Mouse (Mus musculus): ENCODE measurements around the gene Tspan9. TPM values are rescaled to one million over a fixed set of nuclear protein-coding genes. Genes with fewer than 3 reads are reported as not detected.

Gene Tspan9
- total RNA-seq (2021) = 10 to 100 TPM; 69.5 to 78.5 TPM

GRCm38 (mm10) chr6:128143390-128144020 is at the start of gene Tspan9:
Gene Tspan9 (minus strand): TSS chr6:128143594.
- intact Hi-C loops (cut with DNase I) = loop anchor here (5.0 to 10.0 kb wide), 2 partner anchors 109 to 176 kb away; no protein-coding TSS in a partner anchor
- DNase-seq = peak; percentile 64

DNA sequence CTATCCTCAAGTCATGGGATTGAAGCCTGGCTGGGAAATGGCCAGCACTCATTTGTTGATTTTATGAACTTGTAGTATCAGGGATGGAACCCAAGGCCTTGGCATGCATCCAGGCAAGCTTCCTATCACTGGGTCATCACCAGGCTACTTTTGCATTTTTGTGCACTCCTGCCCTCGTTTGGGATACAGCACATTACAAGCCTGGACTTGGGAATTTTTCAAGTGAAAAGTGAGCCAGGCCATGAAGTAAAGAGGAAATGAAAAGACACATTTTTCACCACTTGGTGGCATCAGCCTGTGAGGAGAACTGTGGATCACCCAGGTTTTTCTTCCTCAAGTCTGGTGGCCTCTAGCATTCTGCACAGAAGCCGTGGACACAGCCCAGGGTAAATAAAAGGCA is 40.1 kb upstream of the Tspan9 start:
- DNase-seq = no peak
- intact Hi-C loops (cut with DNase I) = no loop called here

GRCm38 (mm10) chr6:128181176-128181575 is 37.8 kb upstream of the Tspan9 start:
- DNase-seq = no peak
- intact Hi-C loops (cut with DNase I) = no loop called here

- no peak for DNase-seq
- intact Hi-C loops (cut with DNase I) = no loop called here
These were observed 36.3 kb upstream of the Tspan9 start for GRCm38 (mm10) chr6:128179651-128180050.

DNA sequence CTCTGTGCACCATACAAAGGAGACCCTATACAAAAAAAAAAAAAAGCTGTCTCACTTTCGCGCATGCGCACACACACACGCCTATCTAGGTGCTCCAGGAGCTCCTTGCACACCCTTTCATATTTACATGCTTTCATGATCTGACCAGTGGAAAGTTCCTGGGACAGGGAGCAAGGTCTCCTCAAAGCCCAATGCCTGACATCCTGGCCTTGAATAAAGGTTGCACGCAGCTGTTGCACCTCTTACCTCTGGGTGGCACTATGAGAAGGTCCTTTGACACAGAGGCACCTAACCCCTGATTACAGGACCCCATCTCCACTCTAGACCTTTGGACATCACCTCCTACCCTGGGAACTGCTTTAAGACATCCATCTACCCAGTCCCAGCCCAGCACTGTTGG is 35.9 kb upstream of the Tspan9 start:
- intact Hi-C loops (cut with DNase I) = no loop called here
- DNase-seq = no peak

DNA sequence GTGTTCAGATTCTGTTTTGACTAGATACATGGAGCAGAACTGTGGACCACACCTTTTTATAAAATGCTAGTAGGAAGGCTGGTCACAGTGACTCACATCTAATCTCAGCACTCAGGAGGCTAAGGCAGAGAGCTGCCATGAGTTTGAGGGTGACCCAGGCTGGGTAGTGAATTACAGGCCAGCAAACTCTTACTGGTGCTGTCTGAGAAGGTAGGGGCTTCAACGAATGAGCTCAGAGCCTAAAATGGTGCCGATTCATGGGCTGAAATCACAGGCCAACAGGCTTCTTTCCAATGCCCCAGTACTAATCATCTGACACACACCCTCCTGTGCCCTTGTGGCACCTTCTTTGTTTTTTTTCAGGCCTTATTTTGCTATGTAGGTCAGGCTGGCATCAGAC is 35.3 kb upstream of the Tspan9 start:
- no peak for DNase-seq
- intact Hi-C loops (cut with DNase I) = no loop called here

- intact Hi-C loops (cut with DNase I) = no loop called here
These were observed 25.6 kb upstream of the Tspan9 start for GRCm38 (mm10) chr6:128168785-128169679.

GRCm38 (mm10) chr6:128165564-128165963 is 22.2 kb upstream of the Tspan9 start:
- intact Hi-C loops (cut with DNase I) = no loop called here

More at GRCm38 (mm10) chr6:128168785-128169679, 25.6 kb upstream of the Tspan9 start:
- peak; percentile 27 for DNase-seq

DNA sequence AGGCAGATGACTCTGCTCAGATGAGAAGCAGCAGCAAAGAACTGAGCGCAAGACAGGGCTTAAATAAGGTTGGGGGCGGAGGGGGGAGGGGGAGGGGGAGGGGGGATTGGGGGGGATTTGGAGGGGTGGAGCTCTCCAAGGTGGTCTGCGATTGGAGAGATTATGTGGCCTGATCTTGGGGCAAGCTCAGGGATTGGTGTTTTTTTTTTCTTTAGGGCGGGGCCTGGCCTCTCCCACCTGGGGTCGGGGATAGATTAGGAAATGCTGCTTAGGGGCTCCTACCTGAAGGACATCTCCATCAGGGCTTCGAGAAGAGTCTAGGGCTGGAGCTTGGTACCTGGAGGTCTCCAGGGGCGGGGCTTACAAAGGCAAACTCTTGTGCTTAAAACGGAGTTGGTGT is 21.2 kb upstream of the Tspan9 start:
- no peak for DNase-seq
- intact Hi-C loops (cut with DNase I) = no loop called here

More at GRCm38 (mm10) chr6:128165564-128165963, 22.2 kb upstream of the Tspan9 start:
- no peak for DNase-seq

DNA sequence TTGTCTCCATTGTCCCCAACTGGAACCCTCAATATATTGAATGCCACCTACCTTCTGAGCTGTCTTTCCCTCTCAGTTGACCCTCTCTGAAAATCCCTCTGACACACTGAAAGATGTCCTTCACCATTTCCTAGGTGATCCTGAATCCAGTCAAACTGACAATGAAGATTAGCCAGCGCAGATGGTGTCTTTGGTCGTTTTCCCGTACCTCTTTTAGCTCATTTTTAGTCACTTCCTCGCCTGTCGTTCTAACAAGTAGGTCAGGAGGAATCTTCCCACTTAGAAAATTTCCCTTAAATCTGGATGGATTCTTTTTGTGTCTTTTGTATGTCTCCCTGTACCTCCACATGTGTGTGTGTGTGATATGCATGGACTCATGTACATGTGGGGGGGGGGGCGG is 15.7 kb upstream of the Tspan9 start:
- intact Hi-C loops (cut with DNase I) = no loop called here
- DNase-seq = no peak

DNA sequence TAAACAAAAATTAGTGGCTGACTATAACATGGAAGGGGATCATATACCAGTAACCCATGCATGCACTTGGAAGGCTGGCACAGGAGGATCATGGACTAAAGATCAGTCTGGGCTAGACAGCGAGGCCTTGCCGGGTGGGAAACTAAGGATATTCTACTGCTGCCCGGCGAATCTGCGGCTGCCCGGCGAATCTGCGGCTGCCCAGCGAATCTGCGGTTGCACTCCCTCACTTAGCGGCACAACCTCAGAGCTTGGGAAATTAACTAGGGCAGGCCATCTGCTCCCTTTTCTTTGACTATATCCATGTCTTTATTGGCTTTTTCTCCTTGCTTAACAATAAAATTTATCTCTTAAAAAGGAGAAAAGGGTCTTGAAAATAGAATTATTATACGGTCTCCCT is 14.6 kb upstream of the Tspan9 start:
- intact Hi-C loops (cut with DNase I) = no loop called here
- no peak for DNase-seq

GRCm38 (mm10) chr6:128156476-128156875 is 13.1 kb upstream of the Tspan9 start:
- DNase-seq = no peak
- intact Hi-C loops (cut with DNase I) = no loop called here

DNA sequence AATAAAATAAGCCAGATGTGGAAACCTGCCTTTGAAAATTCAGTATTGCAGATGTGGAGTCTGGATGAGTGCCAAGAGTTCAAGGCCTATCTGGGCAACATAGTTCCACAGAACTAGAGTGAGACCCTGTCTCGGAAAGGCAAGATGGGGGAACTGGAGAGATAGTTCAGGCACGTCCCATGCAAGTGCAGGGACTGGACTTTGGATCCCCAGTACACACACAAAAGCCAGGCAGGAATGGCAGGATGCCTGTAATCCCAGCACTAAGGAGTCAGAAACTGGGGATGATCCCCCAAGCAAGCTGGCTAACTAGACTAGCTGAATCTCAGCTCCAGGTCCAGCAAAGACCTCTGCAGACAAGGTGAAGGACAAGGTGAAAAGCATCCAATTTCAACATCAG is 12.5 kb upstream of the Tspan9 start:
- intact Hi-C loops (cut with DNase I) = no loop called here
- DNase-seq = no peak

- DNase-seq = peak; percentile 58
- intact Hi-C loops (cut with DNase I) = loop anchor here (10.0 kb wide), 1 partner anchor 111 kb away; no protein-coding TSS in a partner anchor
These were observed 2.4 kb upstream of the Tspan9 start for GRCm38 (mm10) chr6:128145765-128146164.

DNA sequence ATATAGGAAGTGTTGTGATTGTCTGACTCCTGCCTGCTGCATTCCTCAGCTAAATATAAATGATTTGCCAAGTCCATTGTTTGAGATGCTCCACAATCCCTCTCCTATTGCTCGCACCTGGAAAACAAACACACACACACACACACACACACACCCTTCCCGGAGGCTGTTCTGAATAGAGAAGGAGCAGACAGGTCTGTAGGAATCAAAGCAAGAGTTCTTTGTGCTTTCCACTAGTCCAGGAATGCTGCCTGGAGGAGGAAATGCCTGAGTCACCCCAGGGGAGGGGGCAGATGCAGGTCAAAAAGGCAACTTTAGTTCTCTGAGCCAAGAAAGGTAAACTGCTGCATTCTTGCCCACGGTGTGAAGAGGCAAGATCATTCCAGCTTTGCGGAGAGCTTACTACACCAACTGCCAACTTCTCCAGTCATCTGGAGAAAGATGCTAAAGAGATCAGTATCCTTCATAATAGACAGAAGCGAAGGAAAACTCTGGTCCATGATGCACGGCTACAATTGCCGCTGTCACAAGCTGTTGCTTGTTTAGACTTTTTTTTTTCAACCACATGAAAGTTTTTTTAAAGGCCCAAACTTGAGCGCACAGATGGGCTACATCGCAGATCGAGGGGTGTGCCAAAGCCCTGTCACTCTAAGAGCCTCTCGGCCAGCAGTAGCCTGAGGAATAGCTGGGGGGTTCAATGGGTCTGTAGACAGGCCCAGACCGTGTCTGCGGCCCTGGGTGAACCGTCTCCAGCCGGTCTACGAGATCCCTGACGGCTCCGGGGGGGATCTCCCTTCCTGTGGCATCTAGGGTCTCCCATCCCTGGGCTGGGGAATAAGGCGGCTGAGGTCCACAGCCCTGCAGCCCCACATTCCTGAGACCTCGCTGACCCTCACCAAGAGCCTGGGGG is 770 bp downstream of the Tspan9 start:
- intact Hi-C loops (cut with DNase I) = loop anchor here (5.0 to 10.0 kb wide), 2 partner anchors 108 to 175 kb away; no protein-coding TSS in a partner anchor
- DNase-seq = peak; percentile 45

DNA sequence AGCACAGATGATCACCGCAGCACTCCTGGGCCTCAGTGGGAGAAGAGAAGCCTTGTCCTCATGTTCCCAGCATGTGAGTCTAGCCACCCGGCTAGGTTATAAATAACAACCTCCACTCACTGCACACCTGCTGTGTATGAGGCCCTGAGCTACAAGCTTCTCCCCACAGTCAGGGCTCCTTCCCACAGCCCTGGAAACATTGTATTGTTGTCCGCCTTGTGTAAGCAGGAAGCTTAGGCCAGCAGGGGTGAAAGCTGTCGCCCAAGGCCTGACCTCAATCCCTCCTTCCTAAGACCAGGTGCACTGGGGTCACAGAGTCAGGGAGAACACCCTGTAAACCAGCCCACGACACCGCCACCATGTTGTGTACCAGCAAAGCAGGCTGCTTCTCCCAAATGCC is 2.7 kb downstream of the Tspan9 start:
- intact Hi-C loops (cut with DNase I) = loop anchor here (5.0 to 10.0 kb wide), 2 partner anchors 106 to 173 kb away; no protein-coding TSS in a partner anchor
- no peak for DNase-seq

- intact Hi-C loops (cut with DNase I) = no loop called here
- DNase-seq = no peak
These were observed 5.5 kb downstream of the Tspan9 start for GRCm38 (mm10) chr6:128137855-128138254.

DNA sequence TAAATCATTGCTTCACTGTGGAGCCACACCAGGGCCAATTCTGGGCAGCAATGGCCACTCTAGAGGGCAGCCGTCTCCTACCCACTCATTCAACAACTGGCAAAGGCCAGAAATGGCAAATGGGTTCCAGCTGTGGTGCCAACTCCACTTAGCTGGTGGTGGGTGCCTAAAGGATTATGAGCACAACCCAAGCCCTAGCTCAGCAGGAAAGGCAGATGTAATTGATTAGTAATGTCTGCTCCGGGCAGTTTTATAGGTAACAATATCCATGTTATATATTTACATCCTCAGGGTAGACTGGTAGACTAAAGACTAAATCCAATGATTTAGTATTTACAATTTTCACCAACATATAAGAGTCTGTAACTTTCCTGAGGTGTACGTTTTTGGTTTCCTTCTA is 6.7 kb downstream of the Tspan9 start:
- no peak for DNase-seq

GRCm38 (mm10) chr6:128135459-128135858 is 7.9 kb downstream of the Tspan9 start:
- DNase-seq = no peak
- intact Hi-C loops (cut with DNase I) = no loop called here

More for the DNA sequence above, 6.7 kb downstream of the Tspan9 start:
- intact Hi-C loops (cut with DNase I) = no loop called here

DNA sequence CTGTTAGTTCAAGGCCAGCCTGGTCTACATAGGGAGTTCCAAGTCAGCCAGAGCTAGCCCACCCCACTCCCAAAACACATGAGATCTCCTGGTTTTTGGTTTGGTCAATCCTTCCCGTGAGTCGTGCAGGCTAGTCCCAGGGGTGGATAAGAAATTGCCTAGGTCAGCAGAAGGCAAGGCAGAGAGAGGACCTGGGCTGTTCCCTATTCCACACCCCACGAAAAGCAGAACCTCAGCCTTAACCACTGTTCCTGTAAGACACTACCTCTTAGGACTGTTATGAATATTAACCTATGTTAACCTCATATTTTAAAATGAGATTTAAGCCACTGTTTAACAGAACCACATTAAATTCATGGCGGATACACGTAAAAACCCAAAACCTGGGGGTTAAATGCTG is 8.4 kb downstream of the Tspan9 start:
- DNase-seq = no peak
- intact Hi-C loops (cut with DNase I) = no loop called here
